Mouse (Mus musculus): ENCODE data around the gene Meis2. TPM values are rescaled to one million over a fixed set of nuclear protein-coding genes. Genes with fewer than 3 reads are reported as not detected.

Meis2 gene
- polyA plus RNA-seq, 2 experiments from 2014 or later, result not detected

DNA sequence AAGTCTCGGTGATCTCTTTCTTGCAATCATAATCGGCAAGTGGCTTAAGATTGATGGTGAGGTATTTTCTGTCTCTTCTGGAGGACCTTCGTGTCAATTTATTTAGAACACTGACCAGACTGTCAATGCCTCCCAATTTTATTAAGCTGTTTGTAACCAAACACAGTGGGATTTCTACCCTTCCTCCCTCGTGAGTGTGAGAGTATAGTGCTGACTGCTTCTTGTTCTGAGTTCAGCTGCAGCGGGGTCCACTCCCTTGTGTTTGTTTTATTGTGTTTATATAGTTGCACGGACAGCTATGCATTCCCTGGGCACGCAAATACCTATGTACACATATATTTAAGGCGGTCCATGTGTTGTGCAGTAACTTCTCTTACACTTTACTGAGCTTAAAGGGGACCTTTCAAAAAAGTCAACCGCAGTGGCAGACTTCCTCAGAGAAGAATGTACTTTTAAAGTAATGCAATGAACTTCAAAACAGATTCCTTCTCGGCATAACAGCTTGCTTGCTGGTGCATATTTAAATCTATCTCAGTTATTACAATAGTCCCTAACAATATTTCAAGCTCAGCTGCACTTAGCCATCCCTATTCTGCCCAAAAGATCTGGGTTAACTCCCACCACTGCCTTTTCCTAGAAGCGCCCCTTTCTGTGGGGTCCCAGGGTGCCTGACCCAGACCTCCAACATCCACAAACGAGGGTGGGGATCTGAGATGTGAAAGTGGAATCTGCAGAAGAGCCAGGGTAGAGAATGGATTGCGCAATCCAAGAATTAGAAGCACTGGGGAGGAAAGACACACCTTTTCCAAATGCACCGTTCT is 211.4 kb downstream of the Meis2 start:
- ATAC-seq, result no peak

DNA sequence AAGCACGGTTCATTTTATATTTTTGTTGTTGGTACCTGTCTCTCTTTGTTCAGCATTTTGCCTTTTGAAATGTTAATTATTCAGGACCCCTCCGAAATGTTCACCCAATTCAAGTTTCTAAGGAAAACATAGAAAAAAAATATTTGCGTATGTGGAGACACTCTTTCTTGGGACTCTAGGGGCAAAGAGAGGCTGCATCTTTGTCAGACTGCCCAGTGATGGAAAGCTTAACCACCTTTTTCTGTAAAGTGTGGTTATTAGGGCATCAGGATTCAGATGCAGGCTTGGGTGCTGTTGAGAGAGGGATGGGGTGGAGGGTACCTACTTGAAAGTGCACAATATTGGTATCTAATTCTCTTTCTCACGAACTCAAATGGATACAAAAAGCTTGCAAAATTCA is 212.4 kb downstream of the Meis2 start:
- no peak for ATAC-seq

DNA sequence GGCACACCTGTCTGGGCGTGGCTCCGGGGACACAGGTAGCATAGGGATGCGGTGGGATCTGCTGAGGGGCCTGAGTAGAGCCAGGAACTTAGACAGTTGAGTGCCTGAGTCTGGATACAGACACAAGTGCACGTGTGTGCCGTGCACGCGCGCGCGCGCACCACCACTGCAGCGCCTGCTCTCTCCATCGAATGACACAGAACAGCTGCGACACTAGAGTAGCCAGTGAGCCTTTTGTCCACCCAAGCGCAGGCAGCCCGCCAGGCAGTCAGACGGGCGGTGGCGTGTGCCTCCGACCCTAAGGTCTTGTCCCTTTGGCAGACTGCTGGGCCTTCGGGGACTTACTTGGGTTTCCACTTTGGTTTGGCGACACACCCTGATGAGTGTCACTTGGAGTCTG is 213.0 kb downstream of the Meis2 start:
- ATAC-seq, result no peak

DNA sequence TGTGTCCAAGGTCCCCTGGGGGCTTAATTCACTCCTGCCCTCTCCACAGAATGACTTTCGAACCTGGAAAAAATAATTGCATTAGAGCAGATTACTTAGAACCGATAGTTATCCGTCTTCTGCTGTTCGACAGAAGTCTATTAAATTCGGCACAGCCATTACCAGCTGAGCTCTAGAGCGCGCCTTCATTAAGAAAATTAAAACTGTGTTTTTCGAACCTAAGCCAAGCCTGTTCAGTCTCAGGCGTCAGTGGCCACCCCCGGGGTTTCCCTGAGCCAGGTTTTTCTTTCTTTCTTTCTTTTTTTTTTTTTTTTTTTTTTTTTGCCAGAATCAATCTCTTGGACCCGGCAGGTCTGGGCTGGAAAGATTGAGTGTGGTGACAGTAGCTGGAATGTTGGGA is 213.5 kb downstream of the Meis2 start:
- no peak for ATAC-seq

DNA sequence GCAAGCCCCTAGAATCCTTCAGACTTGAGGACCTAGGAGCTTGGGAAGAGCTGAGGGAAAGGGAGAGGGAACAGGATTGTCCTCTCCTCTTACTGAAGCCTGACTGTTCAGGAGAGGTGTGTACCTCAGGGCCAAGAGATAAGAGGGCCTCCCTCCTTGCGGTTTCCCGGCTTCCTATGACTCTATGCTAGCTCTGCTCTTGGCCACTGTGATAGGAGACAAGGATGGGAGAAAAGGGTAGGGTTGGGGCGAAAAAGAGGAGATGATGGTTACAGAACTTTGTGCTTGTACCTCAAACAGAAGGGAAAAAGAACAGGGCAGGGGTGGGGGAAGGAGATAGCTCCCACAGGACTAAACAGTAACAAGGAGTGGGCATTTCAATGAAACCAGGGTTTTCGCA is 214.7 kb downstream of the Meis2 start:
- no peak for ATAC-seq

DNA sequence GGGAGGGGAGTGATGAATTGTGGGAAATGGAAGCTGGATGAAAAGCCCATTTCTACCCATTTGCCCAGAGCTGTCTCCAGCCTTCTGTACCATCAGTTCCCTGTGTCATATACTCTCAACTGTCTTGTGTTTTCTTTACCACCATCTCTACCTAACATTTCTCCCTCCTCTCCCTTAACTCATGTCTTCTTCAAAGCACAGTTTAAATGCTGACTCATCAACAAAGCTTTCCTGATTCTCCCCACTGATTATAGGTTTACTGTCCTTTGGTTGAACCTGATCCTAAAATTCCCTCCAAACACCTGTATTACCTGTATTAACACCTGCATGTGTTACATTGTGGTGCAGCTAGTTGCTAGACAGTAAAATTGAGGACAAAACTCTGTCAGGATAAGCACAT is 222.8 kb downstream of the Meis2 start:
- no peak for ATAC-seq

DNA sequence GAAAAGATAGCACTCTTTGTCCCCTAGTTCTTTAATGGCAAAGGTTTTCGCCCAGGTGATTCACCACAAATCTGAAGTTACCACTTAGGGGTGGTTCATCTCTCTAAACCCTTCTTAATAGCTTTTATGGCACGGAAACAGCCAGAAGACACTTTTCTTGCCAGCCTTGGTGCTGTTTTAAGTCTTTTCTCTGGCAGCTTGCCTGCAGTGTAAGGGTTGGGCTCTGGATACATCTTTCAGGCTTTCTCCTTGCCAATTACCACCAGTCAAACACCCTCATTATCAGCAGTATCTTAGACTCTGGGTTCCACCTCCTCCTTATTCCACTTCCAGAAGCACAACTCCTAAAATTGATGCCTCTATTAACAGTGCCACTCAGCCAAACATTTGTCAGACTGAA is 229.6 kb downstream of the Meis2 start:
- ATAC-seq, result no peak

DNA sequence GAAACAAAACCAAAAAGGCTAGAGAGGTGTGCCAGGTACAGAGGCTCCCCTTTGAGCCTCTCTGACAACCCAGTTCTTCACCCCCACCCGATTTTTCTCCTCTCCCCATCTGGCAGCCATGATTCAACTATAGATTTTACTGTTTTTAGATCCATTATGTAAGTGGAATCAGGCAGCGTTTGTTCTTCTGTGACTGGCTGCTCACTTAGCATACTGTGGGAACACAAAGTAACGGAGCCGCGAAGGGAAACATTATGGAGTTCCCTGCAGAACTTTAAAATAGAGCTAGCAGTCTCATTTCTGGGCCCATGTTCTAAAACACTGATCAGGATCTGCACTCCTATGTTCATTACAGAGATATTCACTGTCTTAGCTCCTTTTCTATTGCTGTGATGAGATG is 243.3 kb downstream of the Meis2 start:
- no peak for ATAC-seq

DNA sequence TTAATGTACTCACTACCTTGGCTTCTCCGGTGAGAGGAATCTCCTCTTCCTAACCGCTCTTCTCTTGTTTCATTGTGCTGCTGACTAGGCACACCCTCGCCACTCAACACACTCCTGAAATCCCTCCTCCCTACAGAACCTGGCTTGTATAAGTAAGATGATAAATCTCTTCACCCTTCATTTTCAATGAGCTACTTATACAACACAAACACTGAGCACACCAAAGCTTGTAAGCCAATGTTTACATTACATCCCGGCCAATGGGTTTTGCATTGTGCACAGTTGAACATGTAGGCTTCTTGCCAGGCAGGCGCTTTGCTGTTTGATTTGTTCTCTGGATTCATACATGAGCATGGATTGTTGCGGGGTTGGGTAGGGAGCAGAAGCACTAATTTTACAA is 247.7 kb downstream of the Meis2 start:
- no peak for ATAC-seq

DNA sequence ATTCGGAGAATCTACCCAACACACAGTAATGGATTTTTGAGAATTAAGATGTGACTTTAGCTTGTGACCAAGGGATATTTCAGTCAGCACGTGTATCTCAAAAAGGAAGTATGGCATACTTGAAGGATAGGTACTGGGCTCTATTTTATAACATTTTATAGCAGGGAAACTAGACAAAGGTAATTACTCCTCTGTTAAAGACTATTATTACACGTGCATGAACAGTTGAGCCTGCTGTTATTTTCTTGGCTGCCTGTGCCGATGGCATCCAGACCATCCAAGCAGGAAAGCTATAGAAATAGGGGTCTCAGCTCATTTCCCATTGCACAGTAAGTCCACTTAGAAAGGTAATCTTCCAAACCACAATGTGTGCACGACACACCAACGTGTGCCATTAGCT is 251.9 kb downstream of the Meis2 start:
- no peak for ATAC-seq

DNA sequence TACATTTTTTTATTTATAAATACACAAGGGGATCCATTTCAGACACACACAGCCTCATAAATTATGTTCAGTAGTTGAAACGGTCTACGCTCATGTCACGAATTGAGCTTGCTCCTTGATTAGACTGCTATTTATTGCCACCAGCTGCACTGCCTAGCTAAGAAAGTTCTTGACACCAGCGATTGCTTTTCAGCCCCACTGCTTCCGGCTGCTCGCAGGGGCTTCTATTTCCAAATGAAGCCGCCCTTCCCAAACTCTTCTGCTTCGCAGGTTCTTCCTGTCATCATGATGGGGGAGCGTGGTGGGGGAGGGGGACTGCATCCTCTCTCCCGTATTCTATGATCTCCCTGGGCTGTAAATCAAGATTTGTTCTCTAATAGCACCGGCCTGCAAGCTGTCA is 252.3 kb downstream of the Meis2 start:
- no peak for ATAC-seq
